Mouse (Mus musculus) heart, postnatal 0 days (tissue): ENCODE data around the gene Krtap3-3.

Experiments
- CTCF ChIP-seq: IDR thresholded peaks from 2 replicates; pipeline ENCODE4 v1.5.1; 2016; ENCODE audit warnings: antibody characterized with exemption, control low read depth, low read depth
- EP300 ChIP-seq: IDR thresholded peaks from 2 replicates; pipeline ENCODE4 v1.6.1; 2016; ENCODE audit warnings: antibody characterized with exemption, low read depth

DNA sequence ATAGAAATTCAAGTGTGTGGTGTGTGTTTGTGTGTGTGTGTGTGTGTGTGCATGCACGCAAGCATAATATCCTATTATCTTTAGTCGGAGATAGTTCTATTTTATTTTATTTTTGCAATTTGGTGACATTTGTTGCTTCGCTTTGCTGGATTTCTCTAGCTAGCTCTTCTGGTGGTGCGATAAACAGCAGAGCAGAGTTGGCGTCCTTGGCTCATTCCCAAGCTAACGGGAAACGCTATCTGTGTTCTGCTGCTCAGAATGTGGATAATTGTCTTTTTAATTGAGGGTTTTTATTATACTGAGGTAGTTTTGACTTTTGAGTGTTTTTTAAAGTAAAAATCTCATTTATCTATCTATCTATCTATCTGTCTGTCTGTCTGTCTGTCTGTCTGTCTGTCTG is 34.4 kb upstream of the Krtap3-3 start:
- TF ChIP-seq CTCF = no peak
- no peak for TF ChIP-seq EP300
